Mouse (Mus musculus): ENCODE measurements at regions not wholly inside any gene's neighbourhood (a gene's known extent, or its start where the extent isn't known, plus 50 kb on each side); places are given as distances from the start of the nearest gene placed in this dataset.
"Not testable (repeated sequence)": the region's sequence is repeated elsewhere in the genome, so short reads cannot be mapped to it uniquely, and the experiment has no call there.

GRCm38 (mm10) chr13:72219329-72219728 is 255.8 kb upstream of the Irx1 start:
- Histone ChIP-seq H3K27me3 (replicated peaks; ENCODE audit: insufficient read depth, low read length) (no peaks in the 10 kb centered on the region), H3K9me3 (ENCODE audit: low read length) (no peaks in the 10 kb centered on the region), H3K27ac (ENCODE audit: low read length) (no peak overlapping the region), H3K36me3 (ENCODE audit: insufficient read depth, low read length) (no peaks in the 10 kb centered on the region), H3K4me1 (ENCODE audit: insufficient read depth, low read depth, low read length) (no peaks in the 10 kb centered on the region), H3K4me3 (ENCODE audit: low read depth, low read length) (no peak overlapping the region), H3K4me2 (replicated peaks; ENCODE audit: low read depth, low read length) (no peak overlapping the region), H3K9ac (replicated peaks; ENCODE audit: low read depth) (no peak overlapping the region)
- ATAC-seq (no peak), DNase-seq (ENCODE audit: low spot score) (no peak)
- TF ChIP-seq EP300 (IDR thresholded peaks at IDR 0.05), result no peak
- TF ChIP-seq CTCF (IDR thresholded peaks at IDR 0.05), result no peak
- 91% methylated on average over 2 of the region's 2 CpGs for WGBS

- Histone ChIP-seq H3K36me3 (ENCODE audit: insufficient read depth, low read length) (no peaks in the 10 kb centered on the region), H3K4me1 (ENCODE audit: insufficient read depth, low read depth, low read length) (no peaks in the 10 kb centered on the region), H3K27me3 (replicated peaks; ENCODE audit: insufficient read depth, low read length) (no peaks in the 10 kb centered on the region), H3K4me3 (ENCODE audit: low read depth, low read length) (no peak overlapping the region), H3K27ac (ENCODE audit: low read length) (no peak overlapping the region), H3K4me2 (replicated peaks; ENCODE audit: low read depth, low read length) (no peak overlapping the region), H3K9me3 (ENCODE audit: low read length) (no peaks in the 10 kb centered on the region), H3K9ac (replicated peaks; ENCODE audit: low read depth) (no peak overlapping the region)
- DNase-seq (ENCODE audit: low spot score), result no peak
- TF ChIP-seq CTCF (IDR thresholded peaks at IDR 0.05), result no peak
- no peak for TF ChIP-seq EP300 (IDR thresholded peaks at IDR 0.05)
- WGBS, result 77% methylated on average over 1 of the region's 1 CpGs
- no peak for ATAC-seq
These were observed 263.6 kb upstream of the Irx1 start for GRCm38 (mm10) chr13:72227102-72227501.

DNA sequence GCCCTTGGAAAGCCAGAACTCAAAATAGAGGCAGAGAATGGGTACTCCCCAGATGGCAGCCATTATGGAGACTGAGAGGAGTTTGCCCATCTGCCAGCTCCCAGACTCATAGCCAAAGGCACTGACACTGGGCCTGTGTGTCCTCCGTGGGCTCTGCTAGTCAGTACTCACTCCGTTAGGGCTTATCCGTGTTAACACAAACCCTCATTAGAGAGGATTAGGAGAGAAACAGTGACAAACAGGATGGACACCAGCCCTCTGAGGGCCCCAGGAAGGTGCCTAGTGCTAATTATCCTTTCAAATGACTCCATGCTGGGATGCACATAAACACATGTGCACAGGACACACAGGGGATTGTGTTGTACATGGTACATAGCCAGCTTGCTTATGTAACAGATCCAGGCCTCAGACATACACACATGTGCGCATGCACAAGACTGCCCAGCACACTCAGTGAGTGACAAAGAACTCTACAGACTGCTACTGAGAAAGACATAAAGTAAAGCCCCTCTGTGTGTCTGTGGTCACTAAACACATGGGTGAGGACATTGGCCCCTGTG is 267.6 kb upstream of the Irx1 start:
- no peak overlapping the region for H3K27ac ChIP-seq (ENCODE audit: low read length)
- no peaks in the 10 kb centered on the region for H3K9me3 ChIP-seq (ENCODE audit: low read length)
- H3K4me1 ChIP-seq (ENCODE audit: insufficient read depth, low read depth, low read length), result no peaks in the 10 kb centered on the region
- no peaks in the 10 kb centered on the region for H3K27me3 ChIP-seq (replicated peaks; ENCODE audit: insufficient read depth, low read length)
- H3K9ac ChIP-seq (replicated peaks; ENCODE audit: low read depth), result no peak overlapping the region
- H3K36me3 ChIP-seq (ENCODE audit: insufficient read depth, low read length), result no peaks in the 10 kb centered on the region
- no peak overlapping the region for H3K4me3 ChIP-seq (ENCODE audit: low read depth, low read length)
- ATAC-seq (no peak), DNase-seq (ENCODE audit: low spot score) (no peak)
- TF ChIP-seq EP300 (IDR thresholded peaks at IDR 0.05) (no peak), CTCF (IDR thresholded peaks at IDR 0.05) (no peak)
- WGBS, result 85% methylated on average over 4 of the region's 4 CpGs
- no peak overlapping the region for H3K4me2 ChIP-seq (replicated peaks; ENCODE audit: low read depth, low read length)

DNA sequence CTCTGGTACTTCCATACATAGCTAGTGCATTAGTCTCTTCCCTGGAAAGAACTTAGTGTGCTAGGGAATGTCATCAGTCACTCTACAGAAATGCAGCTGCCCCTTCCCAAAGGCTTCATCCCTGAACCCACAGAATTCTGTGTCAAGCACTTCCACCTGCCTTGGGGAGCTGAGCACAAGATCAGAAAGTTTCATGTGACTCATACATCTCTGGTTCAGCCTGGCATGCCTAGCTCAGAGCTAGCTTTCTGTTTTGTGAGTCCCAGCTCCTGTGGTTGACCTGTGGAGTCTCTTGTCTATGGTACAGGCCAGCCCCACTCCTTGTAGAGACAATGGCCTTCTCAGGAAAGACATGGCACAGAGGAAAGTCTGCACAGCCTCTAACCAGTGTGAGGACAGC is 268.6 kb upstream of the Irx1 start:
- Histone ChIP-seq H3K9ac (replicated peaks; ENCODE audit: low read depth) (no peak overlapping the region), H3K27ac (ENCODE audit: low read length) (no peak overlapping the region), H3K4me2 (replicated peaks; ENCODE audit: low read depth, low read length) (no peak overlapping the region), H3K9me3 (ENCODE audit: low read length) (no peaks in the 10 kb centered on the region), H3K4me1 (ENCODE audit: insufficient read depth, low read depth, low read length) (no peaks in the 10 kb centered on the region), H3K4me3 (ENCODE audit: low read depth, low read length) (no peak overlapping the region), H3K27me3 (replicated peaks; ENCODE audit: insufficient read depth, low read length) (no peaks in the 10 kb centered on the region), H3K36me3 (ENCODE audit: insufficient read depth, low read length) (no peaks in the 10 kb centered on the region)
- ATAC-seq (no peak), DNase-seq (ENCODE audit: low spot score) (no peak)
- TF ChIP-seq CTCF (IDR thresholded peaks at IDR 0.05) (no peak), EP300 (IDR thresholded peaks at IDR 0.05) (no peak)

- no peak overlapping the region for H3K4me2 ChIP-seq (replicated peaks; ENCODE audit: low read depth, low read length)
- DNase-seq (ENCODE audit: low spot score) (no peak), ATAC-seq (no peak)
- no peak overlapping the region for H3K4me3 ChIP-seq (ENCODE audit: low read depth, low read length)
- H3K27me3 ChIP-seq (replicated peaks; ENCODE audit: insufficient read depth, low read length), result no peaks in the 10 kb centered on the region
- H3K9me3 ChIP-seq (ENCODE audit: low read length), result no peaks in the 10 kb centered on the region
- 49% methylated on average over 3 of the region's 3 CpGs for WGBS
- no peak overlapping the region for H3K9ac ChIP-seq (replicated peaks; ENCODE audit: low read depth)
- no peaks in the 10 kb centered on the region for H3K36me3 ChIP-seq (ENCODE audit: insufficient read depth, low read length)
- no peaks in the 10 kb centered on the region for H3K4me1 ChIP-seq (ENCODE audit: insufficient read depth, low read depth, low read length)
- TF ChIP-seq EP300 (IDR thresholded peaks at IDR 0.05) (no peak), CTCF (IDR thresholded peaks at IDR 0.05) (no peak)
- no peak overlapping the region for H3K27ac ChIP-seq (ENCODE audit: low read length)
These were observed 278.4 kb upstream of the Irx1 start for GRCm38 (mm10) chr13:72241919-72242318.

DNA sequence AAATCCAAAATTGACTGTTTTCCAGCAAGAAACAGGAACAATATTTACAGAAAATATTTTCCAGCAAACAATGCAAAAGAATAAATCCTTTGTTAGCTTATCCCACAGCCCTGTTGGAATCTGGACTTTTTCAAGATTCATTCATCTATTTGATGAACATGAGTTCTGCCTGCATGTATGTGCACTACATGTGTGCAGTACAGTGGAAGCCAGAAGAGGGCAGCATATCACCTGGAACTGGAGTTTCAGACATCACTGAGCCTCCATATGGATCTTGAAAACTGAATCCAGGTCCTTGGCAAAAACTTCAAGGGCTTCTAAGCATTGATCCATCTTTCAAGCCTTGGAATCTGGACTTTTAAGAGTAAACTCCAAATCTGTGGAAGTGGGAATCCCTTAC is 286.9 kb upstream of the Irx1 start:
- DNase-seq (ENCODE audit: low spot score) (no peak), ATAC-seq (no peak)
- Histone ChIP-seq H3K27me3 (replicated peaks; ENCODE audit: insufficient read depth, low read length) (no peaks in the 10 kb centered on the region), H3K36me3 (ENCODE audit: insufficient read depth, low read length) (no peaks in the 10 kb centered on the region), H3K4me1 (ENCODE audit: insufficient read depth, low read depth, low read length) (no peaks in the 10 kb centered on the region), H3K9me3 (ENCODE audit: low read length) (no peaks in the 10 kb centered on the region), H3K4me2 (replicated peaks; ENCODE audit: low read depth, low read length) (no peak overlapping the region), H3K4me3 (ENCODE audit: low read depth, low read length) (no peak overlapping the region), H3K9ac (replicated peaks; ENCODE audit: low read depth) (no peak overlapping the region), H3K27ac (ENCODE audit: low read length) (no peak overlapping the region)
- TF ChIP-seq EP300 (IDR thresholded peaks at IDR 0.05), result no peak
- TF ChIP-seq CTCF (IDR thresholded peaks at IDR 0.05), result no peak

DNA sequence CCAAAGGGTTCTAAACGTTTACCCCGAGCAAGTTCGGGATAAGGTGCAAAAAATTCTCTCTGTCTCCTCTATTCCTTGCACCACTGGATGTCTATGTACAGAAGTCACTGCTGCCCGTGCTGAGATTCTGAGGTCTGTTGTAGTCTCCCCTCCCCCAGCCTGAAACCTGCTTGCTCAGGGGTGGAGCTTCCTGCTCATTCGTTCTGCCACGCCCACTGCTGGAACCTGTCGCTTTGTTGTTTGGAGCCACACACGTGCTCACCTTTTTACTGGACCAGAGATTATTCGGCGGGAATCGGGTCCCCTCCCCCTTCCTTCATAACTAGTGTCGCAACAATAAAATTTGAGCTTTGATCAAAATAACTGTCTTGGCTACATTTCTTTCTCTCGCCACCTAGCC is 289.7 kb upstream of the Irx1 start:
- not testable (repeated sequence) for H3K4me1 ChIP-seq (ENCODE audit: insufficient read depth, low read depth, low read length); H3K9ac ChIP-seq (replicated peaks; ENCODE audit: low read depth); DNase-seq (ENCODE audit: low spot score); H3K27me3 ChIP-seq (replicated peaks; ENCODE audit: insufficient read depth, low read length); ATAC-seq; H3K4me2 ChIP-seq (replicated peaks; ENCODE audit: low read depth, low read length); H3K36me3 ChIP-seq (ENCODE audit: insufficient read depth, low read length); H3K27ac ChIP-seq (ENCODE audit: low read length); H3K4me3 ChIP-seq (ENCODE audit: low read depth, low read length); H3K9me3 ChIP-seq (ENCODE audit: low read length)
- WGBS, result 44% methylated on average over 12 of the region's 13 CpGs
